Mouse (Mus musculus) forebrain, embryonic 12.5 days (tissue): ENCODE data around the gene Osm. TPM values are rescaled to one million over a fixed set of nuclear protein-coding genes. Genes with fewer than 3 reads are reported as not detected.

Experiments
- ATAC-seq: fragments of 200-750 bp; cut with Nextera tagmentation; 2 replicates; pipeline ENCODE4 v1.8.0; 2017; ENCODE audit warnings: moderate TSS enrichment; ENCODE audit not compliant: low FRiP score
- H3K27ac ChIP-seq: fragments of 300-500 bp; sonication (generic); 2 replicates; pipeline ENCODE4 v1.5.1; 2016; ENCODE audit warnings: mild to moderate bottlenecking
- H3K27me3 ChIP-seq: fragments of 300-500 bp; sonication (generic); 2 replicates; pipeline ENCODE4 v1.6.1; 2016; ENCODE audit warnings: mild to moderate bottlenecking
- H3K36me3 ChIP-seq: fragments of 300-500 bp; sonication (generic); replicated peaks from 2 replicates; pipeline ENCODE4 v1.6.1; 2016; ENCODE audit warnings: mild to moderate bottlenecking
- H3K4me1 ChIP-seq: fragments of 300-500 bp; sonication (generic); 2 replicates; pipeline ENCODE4 v1.6.1; 2016
- H3K4me2 ChIP-seq: fragments of 300-500 bp; sonication (generic); 2 replicates; pipeline ENCODE4 v1.6.1; 2016; ENCODE audit warnings: mild to moderate bottlenecking, moderate library complexity
- H3K4me3 ChIP-seq: fragments of 300-500 bp; sonication (generic); replicated peaks from 2 replicates; pipeline ENCODE4 v1.5.1; 2016; ENCODE audit warnings: mild to moderate bottlenecking
- H3K9ac ChIP-seq: fragments of 300-500 bp; sonication (generic); 2 replicates; pipeline ENCODE4 v1.6.1; 2016; ENCODE audit warnings: mild to moderate bottlenecking
- H3K9me3 ChIP-seq: fragments of 300-500 bp; sonication (generic); 2 replicates; pipeline ENCODE4 v1.6.1; 2016
- WGBS: fragments of 180-500 bp; shearing (Covaris S2); methylation state at CpG from one replicate; pipeline ENCODE4 v1.1.7; 2016; 5-methylcytosine and 5-hydroxymethylcytosine counted together
- polyA plus RNA-seq: library from polyadenylated mRNA; unstranded; fragments of >200 nt; fragmentation: Nextera tagmentation; extraction: Ambion mirVana; gene quantifications from 2 replicates; pipeline ENCODE4 v1.2.1, GENCODE M21; 2016

Gene Osm
- polyA plus RNA-seq, 1 experiment from 2014 or later = not detected

DNA sequence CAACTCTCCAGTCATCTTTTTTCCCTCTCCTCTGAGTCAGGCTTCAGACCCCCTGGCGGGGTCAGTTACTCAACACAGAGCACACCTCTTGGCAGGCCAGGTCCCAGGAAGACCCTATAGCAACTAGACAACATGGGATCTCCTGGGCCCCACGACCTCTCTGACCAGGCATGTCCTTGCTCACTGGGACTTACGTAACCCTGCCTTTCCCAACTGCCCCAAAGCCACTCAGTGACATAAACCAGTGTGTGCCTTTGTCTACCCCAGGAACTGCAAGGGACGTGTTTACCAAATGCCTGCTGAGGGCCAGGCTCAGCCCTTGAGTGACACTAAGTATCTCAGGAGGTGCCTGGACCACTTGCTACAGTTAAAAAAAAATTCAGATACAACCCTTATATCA, 6.4 kb upstream of the Osm start:
- Histone ChIP-seq H3K36me3 (no peaks in the 10 kb centered on the region), H3K9ac (no peak overlapping the region), H3K27ac (no peak overlapping the region), H3K4me1 (no peaks in the 10 kb centered on the region), H3K4me2 (no peak overlapping the region), H3K27me3 (no peaks in the 10 kb centered on the region), H3K4me3 (no peak overlapping the region), H3K9me3 (no peaks in the 10 kb centered on the region)
- no peak for ATAC-seq
- 70% methylated on average over 4 of the region's 4 CpGs for WGBS

DNA sequence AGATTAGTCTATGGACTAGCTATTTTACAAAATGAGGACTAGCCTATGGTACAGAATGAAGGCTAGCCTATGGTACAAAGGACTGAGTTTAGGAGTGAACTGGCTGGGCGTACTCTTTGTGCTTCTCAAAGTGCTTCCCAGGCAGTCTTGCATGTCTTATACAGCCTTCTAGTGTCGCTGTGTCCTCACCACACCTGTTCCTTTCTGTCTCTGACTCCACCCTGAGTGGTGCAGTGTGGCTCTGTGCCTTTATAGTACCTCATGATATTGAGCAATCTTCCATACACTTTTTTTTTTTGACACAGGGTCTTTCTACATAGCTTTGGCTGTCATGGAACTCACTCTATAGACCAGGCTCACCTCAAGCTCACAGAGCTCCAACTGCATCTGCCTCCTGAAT, 4.8 kb upstream of the Osm start:
- ATAC-seq = no peak
- H3K4me1 ChIP-seq = peaks cover 7% of the 10 kb centered on the region; the same call in 1 of the 2 replicates
- no peak overlapping the region for H3K4me2 ChIP-seq
- H3K27ac ChIP-seq = no peak overlapping the region
- no peaks in the 10 kb centered on the region for H3K36me3 ChIP-seq
- H3K27me3 ChIP-seq = no peaks in the 10 kb centered on the region
- no peak overlapping the region for H3K4me3 ChIP-seq
- WGBS = 88% methylated on average over 2 of the region's 2 CpGs
- no peaks in the 10 kb centered on the region for H3K9me3 ChIP-seq
- no peak overlapping the region for H3K9ac ChIP-seq

DNA sequence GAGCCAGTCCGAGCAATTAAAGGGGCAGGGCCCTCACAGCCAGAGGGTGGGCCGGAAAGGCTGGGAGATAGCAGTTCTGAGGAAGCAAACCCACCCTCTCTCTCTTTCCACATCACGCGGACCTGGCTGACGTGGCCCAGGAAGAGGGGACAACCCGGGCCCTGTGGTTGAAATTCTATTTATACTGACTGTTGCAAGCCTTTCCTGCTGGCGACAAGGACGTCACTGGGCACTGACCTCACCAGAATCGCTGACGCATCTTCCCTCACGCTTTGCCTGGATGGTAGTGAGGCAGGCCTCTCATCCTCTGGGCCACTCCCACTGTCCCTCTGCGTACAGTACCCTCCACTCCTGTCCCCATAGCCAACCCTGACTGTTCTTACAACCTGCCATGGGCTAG, 3.6 kb upstream of the Osm start:
- Histone ChIP-seq H3K4me1 (peaks cover 7% of the 10 kb centered on the region; the same call in 1 of the 2 replicates), H3K4me3 (no peak overlapping the region), H3K27ac (no peak overlapping the region), H3K9me3 (no peaks in the 10 kb centered on the region), H3K4me2 (no peak overlapping the region), H3K36me3 (no peaks in the 10 kb centered on the region), H3K27me3 (no peaks in the 10 kb centered on the region), H3K9ac (no peak overlapping the region)
- 75% methylated on average over 12 of the region's 12 CpGs for WGBS
- ATAC-seq = no peak

DNA sequence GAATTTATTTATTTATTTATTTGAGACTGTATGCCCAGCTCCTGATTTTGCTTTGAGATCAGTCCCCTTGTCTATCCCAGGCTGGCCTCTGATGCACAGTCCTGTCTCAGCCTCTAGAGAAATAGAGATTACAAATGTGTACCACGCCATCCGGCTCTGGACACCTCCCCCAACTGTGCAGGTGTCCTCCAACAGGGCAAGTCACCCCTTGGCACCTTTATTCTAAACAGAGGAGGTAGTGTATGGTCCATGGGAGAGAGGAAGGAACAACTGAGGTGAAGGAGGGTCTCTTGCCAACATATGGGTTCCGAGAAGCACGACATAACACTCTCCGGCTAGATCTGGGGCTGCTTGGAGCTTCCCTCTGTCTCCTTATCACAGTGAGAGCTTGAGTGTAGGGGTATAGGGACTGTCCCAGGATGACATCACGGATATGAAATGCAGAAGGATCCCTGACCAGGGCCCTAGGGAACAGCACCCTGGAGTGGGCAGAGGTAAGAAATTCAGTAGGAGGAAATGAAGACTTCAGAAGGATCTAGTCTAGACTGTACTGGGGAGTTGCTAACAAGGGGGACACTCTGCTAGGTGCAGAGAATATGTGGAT, 1.1 kb upstream of the Osm start:
- WGBS = 89% methylated on average over 6 of the region's 6 CpGs
- Histone ChIP-seq H3K36me3 (no peaks in the 10 kb centered on the region), H3K4me2 (no peak overlapping the region), H3K27me3 (no peaks in the 10 kb centered on the region), H3K4me1 (peaks cover 7% of the 10 kb centered on the region; the same call in 1 of the 2 replicates), H3K4me3 (no peak overlapping the region), H3K9me3 (no peaks in the 10 kb centered on the region), H3K9ac (no peak overlapping the region), H3K27ac (no peak overlapping the region)
- ATAC-seq = no peak

DNA sequence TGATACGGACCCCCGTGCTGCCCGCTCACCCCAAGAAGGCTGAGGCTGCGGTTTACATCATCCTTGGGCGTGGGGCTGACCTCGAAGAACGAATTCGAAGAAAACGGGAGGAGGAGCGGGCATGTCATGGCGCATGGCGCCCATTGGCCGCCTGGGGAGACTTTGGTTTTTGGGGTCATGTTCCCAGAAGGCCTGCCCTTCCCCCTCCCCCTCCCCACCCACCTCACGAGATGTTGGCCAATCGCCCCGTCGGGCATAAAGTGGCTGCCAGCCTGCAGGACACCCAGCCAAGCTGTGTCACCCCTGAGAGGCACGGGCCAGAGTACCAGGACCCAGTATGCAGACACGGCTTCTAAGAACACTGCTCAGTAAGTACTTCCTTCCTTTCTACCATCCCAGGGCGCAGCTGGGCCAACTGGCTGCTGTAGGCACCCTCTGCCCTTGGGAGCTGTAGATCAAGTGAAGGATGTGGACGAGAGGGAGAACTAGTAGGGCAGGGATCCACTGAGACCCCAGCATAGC, 387 bp downstream of the Osm start:
- Histone ChIP-seq H3K4me2 (no peak overlapping the region), H3K4me1 (peaks cover 7% of the 10 kb centered on the region; the same call in 1 of the 2 replicates), H3K36me3 (no peaks in the 10 kb centered on the region), H3K27ac (no peak overlapping the region), H3K4me3 (no peak overlapping the region), H3K9ac (no peak overlapping the region), H3K27me3 (no peaks in the 10 kb centered on the region), H3K9me3 (no peaks in the 10 kb centered on the region)
- WGBS = 93% methylated on average over 21 of the region's 21 CpGs
- no peak for ATAC-seq

DNA sequence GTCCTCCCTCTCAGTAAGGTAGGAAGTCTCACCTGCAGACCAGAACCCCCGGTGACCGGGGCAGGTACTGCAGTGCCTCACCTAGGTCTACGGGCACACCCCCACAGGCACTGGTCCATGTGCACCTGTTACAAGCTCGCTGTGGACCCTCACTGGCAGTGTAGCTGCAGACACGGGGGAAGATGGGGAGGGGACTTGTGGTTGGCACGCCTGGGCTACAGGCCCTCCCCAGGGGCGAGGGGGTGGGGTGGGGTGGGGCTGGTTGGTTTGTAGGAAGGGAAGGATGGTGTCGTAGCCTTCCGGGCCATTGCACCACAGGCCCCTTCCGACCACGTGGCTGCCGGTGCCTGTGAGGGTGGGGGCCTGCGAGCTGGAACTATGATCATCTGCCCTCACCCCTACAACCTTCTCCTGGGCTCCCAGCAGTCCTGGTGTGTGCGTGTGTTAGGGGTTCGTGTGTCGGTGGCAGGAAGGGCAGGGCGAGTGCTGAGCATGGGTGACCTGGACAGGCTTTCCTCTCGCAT, 1.2 kb downstream of the Osm start:
- Histone ChIP-seq H3K27me3 (no peaks in the 10 kb centered on the region), H3K4me3 (no peak overlapping the region), H3K4me1 (peaks cover 7% of the 10 kb centered on the region; the same call in 1 of the 2 replicates), H3K4me2 (no peak overlapping the region), H3K9me3 (no peaks in the 10 kb centered on the region), H3K27ac (no peak overlapping the region), H3K36me3 (no peaks in the 10 kb centered on the region), H3K9ac (no peak overlapping the region)
- WGBS = 86% methylated on average over 18 of the region's 18 CpGs
- ATAC-seq = no peak

DNA sequence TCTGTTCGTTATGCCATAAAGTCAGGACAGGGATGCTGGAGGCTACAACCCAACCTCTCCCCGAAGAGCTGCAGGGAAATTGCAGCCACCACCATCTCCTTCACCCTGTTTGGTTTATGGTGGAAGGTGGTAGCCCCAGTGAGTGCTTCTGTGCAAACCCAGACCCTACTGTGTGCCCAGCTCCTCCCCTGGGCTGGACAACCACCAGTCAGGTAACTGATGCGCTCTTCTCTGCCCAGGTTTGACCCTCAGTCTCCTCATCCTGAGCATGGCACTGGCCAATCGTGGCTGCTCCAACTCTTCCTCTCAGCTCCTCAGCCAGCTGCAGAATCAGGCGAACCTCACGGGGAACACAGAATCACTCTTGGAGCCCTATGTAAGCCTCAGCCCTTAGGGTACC, 1.9 kb downstream of the Osm start:
- no peak overlapping the region for H3K9ac ChIP-seq
- no peak overlapping the region for H3K4me2 ChIP-seq
- no peak for ATAC-seq
- no peak overlapping the region for H3K4me3 ChIP-seq
- no peaks in the 10 kb centered on the region for H3K27me3 ChIP-seq
- peaks cover 7% of the 10 kb centered on the region; the same call in 1 of the 2 replicates for H3K4me1 ChIP-seq
- no peak overlapping the region for H3K27ac ChIP-seq
- no peaks in the 10 kb centered on the region for H3K36me3 ChIP-seq
- H3K9me3 ChIP-seq = no peaks in the 10 kb centered on the region
- 89% methylated on average over 6 of the region's 6 CpGs for WGBS

DNA sequence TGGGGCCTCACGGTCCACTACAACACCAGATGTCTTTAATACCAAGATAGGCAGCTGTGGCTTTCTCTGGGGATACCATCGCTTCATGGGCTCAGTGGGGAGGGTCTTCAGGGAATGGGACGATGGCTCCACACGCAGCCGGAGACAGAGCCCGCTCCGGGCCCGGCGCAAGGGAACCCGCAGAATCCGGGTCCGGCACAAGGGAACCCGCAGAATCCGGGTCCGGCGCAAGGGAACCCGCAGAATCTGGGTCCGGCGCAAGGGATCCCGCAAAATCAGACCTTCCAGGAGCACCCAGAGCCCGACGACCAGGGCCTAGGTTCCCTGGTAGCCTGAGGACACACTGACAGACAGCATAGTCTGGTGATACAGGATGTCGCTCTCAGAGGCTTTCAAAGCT, 3.5 kb downstream of the Osm start:
- Histone ChIP-seq H3K4me2 (no peak overlapping the region), H3K4me1 (peaks cover 7% of the 10 kb centered on the region; the same call in 1 of the 2 replicates), H3K4me3 (no peak overlapping the region), H3K27me3 (no peaks in the 10 kb centered on the region), H3K27ac (no peak overlapping the region), H3K9me3 (no peaks in the 10 kb centered on the region), H3K36me3 (no peaks in the 10 kb centered on the region), H3K9ac (no peak overlapping the region)
- ATAC-seq = no peak
- 91% methylated on average over 23 of the region's 23 CpGs for WGBS

DNA sequence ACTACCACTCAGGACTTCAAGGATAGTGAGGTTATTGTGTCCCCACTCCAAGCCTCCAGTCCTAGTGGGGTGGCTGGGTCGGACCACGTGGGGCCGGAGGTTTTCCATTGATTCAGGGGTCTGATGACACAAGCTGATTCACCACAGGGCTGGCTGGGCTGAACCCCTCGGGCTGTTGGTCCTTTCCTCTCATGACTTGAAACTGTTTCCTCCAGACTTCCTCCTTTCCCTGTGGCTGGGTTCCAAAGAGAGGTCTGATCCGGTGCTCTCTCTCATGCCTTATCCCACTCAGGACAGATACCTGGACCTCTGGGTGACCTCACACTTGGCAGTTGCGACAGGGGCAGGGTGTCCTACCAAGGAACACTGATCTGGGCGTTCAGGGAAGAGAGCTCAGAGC, 3.9 kb downstream of the Osm start:
- H3K9ac ChIP-seq = no peak overlapping the region
- no peak overlapping the region for H3K27ac ChIP-seq
- H3K4me3 ChIP-seq = no peak overlapping the region
- no peak for ATAC-seq
- no peak overlapping the region for H3K4me2 ChIP-seq
- H3K9me3 ChIP-seq = no peaks in the 10 kb centered on the region
- 77% methylated on average over 7 of the region's 7 CpGs for WGBS
- H3K4me1 ChIP-seq = peaks cover 7% of the 10 kb centered on the region; the same call in 1 of the 2 replicates
- no peaks in the 10 kb centered on the region for H3K27me3 ChIP-seq
- no peaks in the 10 kb centered on the region for H3K36me3 ChIP-seq

DNA sequence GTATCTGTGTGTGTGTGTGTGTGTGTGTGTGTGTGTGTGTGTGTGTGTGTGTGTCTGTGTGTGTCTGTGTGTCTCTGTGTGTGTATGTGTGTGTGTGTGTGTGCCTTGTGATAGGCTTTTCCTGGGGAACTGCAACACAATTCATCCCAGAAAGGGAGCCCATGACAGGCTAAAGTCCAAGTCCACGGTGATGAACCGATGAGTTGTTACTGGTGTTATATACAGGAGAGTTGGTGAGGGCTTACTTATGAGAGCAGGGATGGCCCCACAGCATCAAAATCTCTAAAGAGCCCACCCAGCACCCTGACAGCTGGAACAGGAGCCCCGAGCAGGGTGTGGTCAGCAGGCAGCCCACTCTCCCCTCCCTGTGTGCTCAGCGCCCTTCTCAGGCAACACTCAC, 5.0 kb downstream of the Osm start:
- no peak for ATAC-seq
- WGBS = 87% methylated on average over 4 of the region's 4 CpGs

DNA sequence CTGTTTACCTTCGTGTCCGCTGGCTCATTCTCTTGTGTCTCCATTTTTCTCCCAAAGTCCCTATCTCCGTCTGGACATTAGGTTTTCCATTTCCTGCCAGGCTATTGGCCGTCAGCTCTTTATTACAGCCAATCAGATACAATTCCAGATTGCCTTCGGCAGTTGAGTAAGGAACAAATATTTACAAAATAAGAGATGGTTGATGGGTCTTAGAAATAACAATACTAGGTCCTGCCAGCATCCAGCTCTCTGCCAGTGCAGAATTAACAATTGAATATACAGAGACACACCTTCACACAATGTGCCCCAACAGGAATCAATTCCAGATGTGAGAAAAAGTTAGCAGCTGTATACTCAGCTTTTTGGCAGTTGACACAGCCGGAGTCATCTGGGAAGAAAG, 9.9 kb downstream of the Osm start:
- H3K27ac ChIP-seq = no peak overlapping the region
- ATAC-seq = no peak

More for the DNA sequence above, 5.0 kb downstream of the Osm start:
- Histone ChIP-seq H3K4me2 (no peak overlapping the region), H3K9ac (no peak overlapping the region), H3K4me3 (no peak overlapping the region), H3K27me3 (no peaks in the 10 kb centered on the region), H3K9me3 (no peaks in the 10 kb centered on the region), H3K4me1 (peaks cover 3% of the 10 kb centered on the region; the same call in 1 of the 2 replicates), H3K27ac (no peak overlapping the region), H3K36me3 (no peaks in the 10 kb centered on the region)

DNA sequence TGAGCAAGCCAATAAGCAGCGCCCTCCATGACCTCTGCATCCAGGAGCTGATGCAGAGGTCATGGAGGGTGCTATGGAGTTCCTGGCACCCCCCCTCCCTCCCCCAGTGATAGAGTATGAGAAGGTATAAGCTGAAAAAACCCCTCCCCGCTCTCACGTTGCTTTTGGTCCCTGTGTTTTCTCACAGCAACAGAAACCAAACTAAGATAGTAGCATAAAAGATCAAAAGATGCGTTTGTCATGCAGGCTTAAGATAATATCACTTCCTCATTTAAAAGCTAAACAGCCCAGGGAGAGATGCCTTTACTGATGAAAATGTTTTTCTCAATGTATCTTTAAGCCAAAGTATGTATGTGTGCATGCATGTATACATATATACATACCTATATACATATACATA, 10.4 kb downstream of the Osm start:
- ATAC-seq = no peak
- H3K9ac ChIP-seq = no peak overlapping the region
- H3K4me3 ChIP-seq = no peak overlapping the region
- H3K4me1 ChIP-seq = no peaks in the 10 kb centered on the region
- no peak overlapping the region for H3K27ac ChIP-seq
- no peaks in the 10 kb centered on the region for H3K36me3 ChIP-seq
- no peaks in the 10 kb centered on the region for H3K9me3 ChIP-seq
- WGBS = 82% methylated on average over 4 of the region's 4 CpGs
- no peak overlapping the region for H3K4me2 ChIP-seq
- no peaks in the 10 kb centered on the region for H3K27me3 ChIP-seq

More for the DNA sequence above, 9.9 kb downstream of the Osm start:
- Histone ChIP-seq H3K27me3 (no peaks in the 10 kb centered on the region), H3K36me3 (no peaks in the 10 kb centered on the region), H3K9me3 (no peaks in the 10 kb centered on the region), H3K4me3 (no peak overlapping the region), H3K4me2 (no peak overlapping the region), H3K4me1 (no peaks in the 10 kb centered on the region), H3K9ac (no peak overlapping the region)
- 78% methylated on average over 6 of the region's 6 CpGs for WGBS
